Mouse (Mus musculus) kidney, adult 11 months (tissue): ENCODE measurements around the gene Tssk1.

Source experiments
- DNase-seq: peaks from one replicate; pipeline ENCODE4 v3.0.0; 2022

Tssk1 gene

GRCm38 (mm10) chr16:17893923-17894322 is at the start of gene Tssk1:
Gene Tssk1, plus strand, starts transcription at chr16:17894223.
- DNase-seq = no peak

DNA sequence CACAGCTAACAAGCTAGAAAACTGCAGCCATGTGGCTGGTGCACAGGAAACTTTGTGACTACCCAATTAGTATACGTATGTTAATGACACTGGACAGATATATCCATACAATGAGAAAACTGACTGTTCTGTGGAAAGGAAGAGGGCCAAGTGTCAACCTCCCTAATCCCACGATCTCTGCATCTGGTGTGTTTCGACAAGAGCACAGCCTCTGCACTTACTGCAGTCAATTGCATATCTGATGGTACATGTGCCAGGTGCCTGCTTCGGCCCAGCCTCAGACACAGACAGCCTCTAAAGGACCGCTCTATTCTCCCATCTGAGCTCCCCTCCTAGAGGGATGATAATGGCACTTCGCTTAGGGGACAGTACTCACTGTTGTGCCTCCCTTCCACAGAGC is 45.6 kb upstream of the Tssk1 start:
- no peak for DNase-seq

DNA sequence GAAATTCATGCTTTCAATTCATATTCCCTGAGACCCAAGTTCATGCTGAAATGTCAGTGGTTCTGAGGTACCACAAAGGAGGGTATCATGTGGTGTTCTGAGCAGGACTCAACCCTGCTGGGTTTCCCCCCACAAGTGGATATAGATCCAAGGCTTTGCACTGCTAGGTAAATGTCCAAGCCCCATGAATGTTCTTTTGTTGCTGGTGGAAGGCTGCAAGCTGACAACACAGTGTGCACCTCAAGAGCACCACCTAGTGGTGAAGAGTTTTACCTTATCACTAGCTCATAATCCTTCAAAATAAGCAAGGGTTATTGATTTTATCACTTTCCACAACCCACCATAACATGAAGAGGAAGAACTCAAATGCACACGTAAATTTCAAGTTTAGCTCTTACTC is 45.1 kb upstream of the Tssk1 start:
- DNase-seq = no peak

DNA sequence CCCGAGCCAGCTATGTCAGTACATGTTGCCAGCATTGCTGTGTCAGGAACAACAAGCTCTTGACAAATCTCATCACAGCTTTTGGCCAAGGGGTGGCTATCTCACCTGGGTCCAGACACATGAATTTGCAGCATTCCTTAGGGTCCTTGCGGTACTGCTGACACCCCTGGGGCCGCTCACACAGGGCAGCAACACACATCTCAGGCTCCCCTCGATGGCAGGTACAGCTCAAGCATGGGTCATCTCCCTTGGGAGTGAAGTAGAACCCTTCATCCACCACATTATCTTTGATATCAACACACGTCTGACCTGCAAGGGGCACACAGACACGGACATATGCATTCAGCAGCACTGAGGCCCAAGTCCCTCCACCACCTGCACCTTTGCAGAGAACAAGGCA is 44.5 kb upstream of the Tssk1 start:
- DNase-seq = no peak

DNA sequence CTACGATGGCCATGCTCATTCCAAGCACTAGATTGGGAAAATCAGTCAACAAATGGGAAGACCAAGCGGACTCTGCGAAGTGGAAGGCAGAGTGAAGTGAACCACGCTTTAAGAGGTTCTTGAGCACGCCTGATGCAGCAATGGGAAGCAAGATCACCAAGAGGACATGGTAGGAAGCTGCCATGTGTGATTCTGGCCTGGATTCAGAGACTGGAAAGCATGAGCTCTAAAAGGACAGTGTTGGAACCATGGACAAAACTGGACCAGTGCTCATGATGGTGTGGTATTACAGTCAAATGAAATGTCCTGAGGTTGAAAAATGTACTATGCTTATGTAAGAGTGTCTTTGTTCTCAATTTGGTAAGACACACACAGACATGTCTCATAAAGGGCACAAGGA is 42.7 kb upstream of the Tssk1 start:
- DNase-seq = no peak

GRCm38 (mm10) chr16:17851860-17852259 is 42.2 kb upstream of the Tssk1 start:
- no peak for DNase-seq

DNA sequence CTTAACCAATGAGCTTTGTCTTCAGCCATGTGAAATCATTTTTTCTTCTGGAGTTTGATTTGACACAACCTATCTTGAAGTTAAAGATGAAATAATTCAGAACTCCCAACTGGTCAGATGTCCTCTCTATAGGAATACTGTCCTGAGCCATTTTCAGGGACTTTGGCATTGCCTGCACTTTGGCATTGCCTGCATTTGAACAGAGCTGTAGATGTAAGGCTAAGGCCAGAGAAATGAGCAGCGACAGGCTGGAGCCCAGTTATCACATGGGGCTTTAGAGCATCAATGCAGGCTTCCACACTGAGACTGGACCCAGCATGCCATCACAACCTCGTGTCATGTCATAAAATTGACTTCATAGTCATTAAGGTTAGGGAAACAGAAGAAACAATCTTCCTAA is 40.8 kb upstream of the Tssk1 start:
- DNase-seq = no peak

- no peak for DNase-seq
These were observed 36.9 kb upstream of the Tssk1 start for GRCm38 (mm10) chr16:17857157-17857556.

GRCm38 (mm10) chr16:17858592-17858991 is 35.4 kb upstream of the Tssk1 start:
- DNase-seq = no peak

GRCm38 (mm10) chr16:17865293-17865692 is 28.7 kb upstream of the Tssk1 start:
- DNase-seq = peak; percentile 15

DNA sequence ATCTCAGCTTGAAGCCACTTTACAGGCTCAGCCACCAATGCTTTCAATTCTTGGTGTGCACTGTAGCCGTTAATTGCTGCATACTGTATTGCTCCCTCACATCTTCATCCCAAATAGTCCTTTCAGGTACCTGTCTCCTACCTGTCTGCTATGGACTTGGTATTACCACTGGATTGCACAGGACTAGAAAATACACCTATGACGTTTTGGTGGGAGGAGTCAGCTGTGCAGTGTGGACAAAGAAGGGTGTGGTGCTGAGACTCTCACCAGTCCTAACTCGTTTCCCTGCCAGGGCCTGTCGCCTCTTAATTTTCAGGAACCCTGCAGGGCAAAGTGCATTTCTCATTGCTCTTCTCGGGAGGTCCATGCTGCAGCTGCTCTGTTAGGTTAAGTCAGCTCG is 28.3 kb upstream of the Tssk1 start:
- DNase-seq = peak; percentile 40

- no peak for DNase-seq
These were observed 22.8 kb upstream of the Tssk1 start for GRCm38 (mm10) chr16:17871248-17871647.

DNA sequence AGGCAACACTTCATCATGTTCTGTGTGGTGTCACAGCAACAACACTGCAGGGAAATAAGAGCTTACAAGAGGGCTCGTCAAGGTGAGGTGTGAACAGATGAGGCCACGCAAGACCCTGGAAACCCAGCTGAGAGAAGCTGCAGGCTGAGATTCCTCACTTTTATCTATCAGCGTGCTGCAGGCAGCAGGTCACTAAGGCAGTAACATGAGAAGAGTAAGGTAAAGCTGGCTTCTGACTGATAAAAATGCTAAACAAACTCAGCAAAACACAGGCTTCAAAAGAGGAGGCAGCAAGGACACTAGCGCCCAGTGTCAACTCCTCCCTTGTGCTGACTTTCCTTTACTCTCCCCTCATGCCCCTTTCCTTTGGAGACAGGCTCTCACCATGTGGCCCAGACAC is 21.0 kb upstream of the Tssk1 start:
- no peak for DNase-seq

- DNase-seq = no peak
These were observed 18.8 kb upstream of the Tssk1 start for GRCm38 (mm10) chr16:17875174-17875573.

DNA sequence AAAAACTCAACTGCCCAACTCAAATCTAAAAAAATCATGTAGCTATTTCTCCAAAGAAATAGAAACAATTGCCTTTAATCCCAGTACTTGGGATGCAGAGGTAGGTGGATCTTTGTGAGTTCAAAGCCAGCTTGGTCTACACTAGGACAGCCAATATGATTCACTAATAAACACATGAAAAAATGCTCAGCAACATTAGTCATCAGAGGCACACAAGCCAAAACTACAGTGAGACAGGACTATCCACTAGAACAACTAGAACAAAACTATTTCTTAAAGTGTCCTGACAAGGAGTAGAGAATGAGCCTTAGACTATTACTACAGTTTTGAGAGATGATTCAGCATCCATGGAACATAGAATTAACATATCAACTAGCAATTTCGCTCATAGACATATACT is 17.9 kb upstream of the Tssk1 start:
- DNase-seq = no peak

DNA sequence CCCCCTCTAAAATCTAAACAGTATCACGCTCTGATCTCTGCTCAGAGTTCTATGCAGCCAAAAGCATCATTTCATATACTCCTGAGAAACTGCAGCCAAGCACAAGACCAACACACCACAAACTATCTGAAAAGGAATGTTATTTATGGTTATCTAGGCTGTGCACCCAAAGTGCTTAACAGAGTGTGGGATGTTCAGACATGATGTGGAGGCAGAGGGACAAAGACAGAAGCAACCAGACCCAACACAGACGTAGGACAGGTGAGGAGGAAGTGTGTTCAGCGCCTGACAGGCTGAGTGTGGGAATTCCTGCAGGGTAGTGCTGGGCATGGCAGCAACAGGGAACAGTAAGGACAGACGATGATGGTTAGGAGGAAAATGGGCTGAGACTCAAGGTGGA is 14.5 kb upstream of the Tssk1 start:
- no peak for DNase-seq

- DNase-seq = no peak
These were observed 11.8 kb upstream of the Tssk1 start for GRCm38 (mm10) chr16:17882196-17882595.

DNA sequence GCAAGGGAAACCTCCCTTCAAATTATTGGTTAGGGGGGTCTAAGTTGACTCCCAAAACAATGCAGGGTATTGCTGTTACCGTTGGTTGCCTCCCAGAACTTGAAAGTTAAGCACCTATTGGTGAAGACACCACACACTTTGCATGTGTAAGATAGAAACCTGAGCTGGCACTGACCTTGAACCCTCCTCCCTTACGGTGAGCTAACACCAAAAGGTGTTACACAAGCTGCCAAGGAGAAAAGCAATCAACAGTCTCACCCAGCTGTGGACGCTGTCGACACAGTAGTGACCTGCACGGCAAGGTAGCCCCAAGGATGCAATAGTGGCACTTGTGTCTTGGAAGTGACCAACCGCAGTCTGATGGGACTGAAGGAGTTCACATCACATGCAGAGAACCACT is 9.9 kb upstream of the Tssk1 start:
- no peak for DNase-seq

DNA sequence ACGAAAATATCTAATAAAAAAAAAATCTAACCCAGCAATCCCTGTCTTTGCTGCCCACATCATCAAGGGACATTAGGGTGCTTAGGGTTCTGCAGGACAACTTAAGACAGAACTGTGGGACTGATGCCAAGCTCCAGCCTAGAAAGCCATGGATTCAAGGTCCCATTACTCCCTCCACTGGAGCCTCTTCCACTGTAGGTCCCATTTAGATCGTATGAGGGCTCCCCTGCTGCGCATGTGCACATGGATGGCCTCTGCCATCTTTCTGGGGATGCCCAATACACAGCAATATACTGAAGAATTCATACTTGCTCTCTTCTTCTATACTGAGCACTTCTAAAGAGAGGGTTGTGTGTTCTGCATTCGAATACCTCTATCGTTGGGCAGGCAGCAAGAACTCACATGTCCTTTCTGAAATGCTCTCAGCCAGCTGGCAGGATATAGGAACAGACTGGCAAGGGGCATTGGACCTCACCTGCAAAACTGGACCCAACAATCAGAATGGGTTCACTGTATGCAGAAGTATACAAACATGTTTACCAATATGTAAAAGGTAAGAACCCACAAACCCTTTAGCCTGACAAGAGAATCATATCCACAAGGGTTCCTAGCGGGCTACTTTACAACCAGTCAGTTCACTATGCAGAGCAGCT is 4.2 kb upstream of the Tssk1 start:
- no peak for DNase-seq

- DNase-seq = no peak
These were observed 3.7 kb upstream of the Tssk1 start for GRCm38 (mm10) chr16:17890342-17890727.

- peak; percentile 92 for DNase-seq
These were observed 3.0 kb upstream of the Tssk1 start for GRCm38 (mm10) chr16:17890917-17891566.

GRCm38 (mm10) chr16:17891567-17891959 is 2.5 kb upstream of the Tssk1 start, which contains the start of gene Gm20518:
Gene Gm20518, minus strand, starts transcription at chr16:17891671.
- DNase-seq = peak; percentile 98

GRCm38 (mm10) chr16:17892606-17893005 is 1.4 kb upstream of the Tssk1 start:
- peak; percentile 89 for DNase-seq

DNA sequence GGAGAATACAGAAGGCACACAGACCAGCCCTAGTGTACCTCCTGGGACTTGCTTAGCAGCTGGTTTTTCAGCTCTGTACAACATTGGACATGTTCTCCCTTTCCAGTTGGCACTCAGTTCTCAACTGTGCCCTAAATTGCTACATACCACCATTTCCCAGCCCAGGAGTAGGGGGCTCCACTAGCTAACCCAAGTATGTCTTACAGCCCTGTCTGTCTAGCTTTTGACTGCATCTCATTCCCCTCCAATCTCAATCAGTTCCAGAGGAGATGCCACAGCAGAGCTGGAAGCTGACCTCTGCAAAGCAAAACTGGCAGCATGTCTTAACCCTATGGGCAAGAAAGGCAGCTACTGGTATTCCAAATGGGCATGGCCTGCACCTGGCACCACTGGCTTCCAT is 2.1 kb downstream of the Tssk1 start:
- no peak for DNase-seq

GRCm38 (mm10) chr16:17898462-17898861 is 4.4 kb downstream of the Tssk1 start, which contains the start of the genes Dgcr2 and Tssk2:
Gene Dgcr2, minus strand, starts transcription at chr16:17898562.
Gene Tssk2, plus strand, starts transcription at chr16:17898637.
- DNase-seq = no peak
